Mouse (Mus musculus): ENCODE data around the gene Htra3. TPM values are rescaled to one million over a fixed set of nuclear protein-coding genes. Genes with fewer than 3 reads are reported as not detected.

Gene Htra3
- 35.7 and 40.5 TPM in 2 replicates for polyA plus RNA-seq (2015; fragmentation: Nextera tagmentation; extraction: Ambion mirVana)

GRCm38 (mm10) chr5:35679256-35680155, at the start of gene Htra3:
Gene Htra3, minus strand, starts transcription at chr5:35679782.
- TF ChIP-seq EP300 (IDR thresholded peaks at IDR 0.05) (no peak), CTCF (IDR thresholded peaks at IDR 0.05) (no peak)
- no peaks in the 10 kb centered on the region for H3K9me3 ChIP-seq (ENCODE audit: low read length)
- peaks cover 4% of the 10 kb centered on the region; the same call in 1 of the 2 replicates for H3K27me3 ChIP-seq (replicated peaks; ENCODE audit: insufficient read depth, low read length)
- 13% methylated on average over 27 of the region's 42 CpGs for WGBS
- H3K4me1 ChIP-seq (ENCODE audit: insufficient read depth, low read depth, low read length) = peaks cover 5% of the 10 kb centered on the region
- DNase-seq (ENCODE audit: low spot score) (peak; percentile 35), ATAC-seq (peak; percentile 67)
- H3K4me2 ChIP-seq (replicated peaks; ENCODE audit: low read depth, low read length) = peak within 1 kb of the TSS; percentile 57
- no peak within 1 kb of the TSS for H3K9ac ChIP-seq (replicated peaks; ENCODE audit: low read depth)
- H3K27ac ChIP-seq (ENCODE audit: low read length) = no peak within 1 kb of the TSS
- H3K36me3 ChIP-seq (ENCODE audit: insufficient read depth, low read length) = no peaks in the 10 kb centered on the region
- H3K4me3 ChIP-seq (ENCODE audit: low read depth, low read length) = peak within 1 kb of the TSS; percentile 21

GRCm38 (mm10) chr5:35728957-35729460, 49.4 kb upstream of the Htra3 start:
- Histone ChIP-seq H3K36me3 (ENCODE audit: insufficient read depth, low read length) (no peaks in the 10 kb centered on the region), H3K4me2 (replicated peaks; ENCODE audit: low read depth, low read length) (peak overlapping the region; percentile 55), H3K9ac (replicated peaks; ENCODE audit: low read depth) (peak overlapping the region; percentile 46), H3K9me3 (ENCODE audit: low read length) (no peaks in the 10 kb centered on the region), H3K27ac (ENCODE audit: low read length) (peak overlapping the region; percentile 89), H3K27me3 (replicated peaks; ENCODE audit: insufficient read depth, low read length) (no peaks in the 10 kb centered on the region), H3K4me3 (ENCODE audit: low read depth, low read length) (peak overlapping the region; percentile 38), H3K4me1 (ENCODE audit: insufficient read depth, low read depth, low read length) (peaks cover 9% of the 10 kb centered on the region; the same call in 1 of the 2 replicates)
- ATAC-seq (peak; percentile 91), DNase-seq (ENCODE audit: low spot score) (peak; percentile 85)
- TF ChIP-seq EP300 (IDR thresholded peaks at IDR 0.05) (no peak), CTCF (IDR thresholded peaks at IDR 0.05) (peak; percentile 42)
- 16% methylated on average over 11 of the region's 11 CpGs for WGBS

DNA sequence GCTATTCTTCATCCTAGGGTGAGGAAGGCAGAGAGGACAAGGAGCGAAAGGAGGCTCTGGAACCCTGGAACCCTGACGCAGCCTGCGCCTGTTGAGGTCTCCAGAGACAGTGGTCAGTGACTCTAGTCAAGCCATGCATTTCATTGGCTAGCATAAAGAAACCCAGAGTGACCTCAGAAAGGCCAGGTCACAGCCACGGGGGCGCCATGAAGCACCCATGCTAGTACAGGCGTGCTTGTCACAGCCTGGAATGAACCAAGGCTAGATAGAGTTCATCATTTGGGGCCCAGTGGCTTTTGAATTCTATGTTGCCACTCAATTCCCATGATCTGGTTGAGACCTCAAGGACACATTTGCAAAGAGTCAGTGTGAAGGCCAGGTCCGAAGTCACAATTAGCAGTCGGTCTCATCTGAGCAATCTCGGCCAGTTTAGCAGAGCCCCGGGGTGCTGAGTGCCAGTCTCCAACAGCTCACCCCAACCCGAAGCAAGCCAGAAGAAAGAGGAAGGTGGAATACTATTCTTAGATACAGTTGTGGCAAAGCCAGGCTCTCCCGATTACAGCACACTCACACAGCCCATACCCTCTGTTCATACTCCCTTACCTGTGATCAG, 48.9 kb upstream of the Htra3 start:
- no peak for DNase-seq (ENCODE audit: low spot score)
- Histone ChIP-seq H3K36me3 (ENCODE audit: insufficient read depth, low read length) (no peaks in the 10 kb centered on the region), H3K9ac (replicated peaks; ENCODE audit: low read depth) (peak overlapping the region; percentile 46)

DNA sequence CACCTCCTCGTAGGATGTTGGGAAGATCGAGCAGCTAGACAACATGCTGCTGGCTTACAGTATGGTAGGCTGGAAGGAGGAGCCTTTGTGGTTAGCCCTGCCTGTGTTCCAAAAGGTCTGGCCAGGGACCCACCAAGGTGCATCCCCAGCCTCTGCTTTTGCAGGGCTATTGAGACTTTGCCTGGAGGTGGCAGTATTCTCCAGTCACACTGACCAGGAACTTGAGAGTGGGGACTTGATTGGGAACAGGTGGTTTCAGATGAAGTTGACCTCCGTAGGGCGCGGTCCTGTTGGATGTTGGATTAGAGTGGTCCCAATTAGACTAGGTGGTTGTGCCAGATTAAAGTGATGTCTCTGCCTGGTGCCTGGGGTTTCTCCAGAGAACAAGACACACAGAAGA, 47.9 kb upstream of the Htra3 start:
- ATAC-seq (no peak), DNase-seq (ENCODE audit: low spot score) (no peak)
- no peak overlapping the region for H3K27ac ChIP-seq (ENCODE audit: low read length)
- H3K27me3 ChIP-seq (replicated peaks; ENCODE audit: insufficient read depth, low read length) = no peaks in the 10 kb centered on the region
- peak overlapping the region; percentile 38; the same call in 1 of the 2 replicates for H3K4me3 ChIP-seq (ENCODE audit: low read depth, low read length)
- peak overlapping the region; percentile 55 for H3K4me2 ChIP-seq (replicated peaks; ENCODE audit: low read depth, low read length)
- TF ChIP-seq CTCF (IDR thresholded peaks at IDR 0.05) = peak; percentile 61
- TF ChIP-seq EP300 (IDR thresholded peaks at IDR 0.05) = no peak
- peaks cover 8% of the 10 kb centered on the region; the same call in 1 of the 2 replicates for H3K36me3 ChIP-seq (ENCODE audit: insufficient read depth, low read length)
- peaks cover 9% of the 10 kb centered on the region; the same call in 1 of the 2 replicates for H3K4me1 ChIP-seq (ENCODE audit: insufficient read depth, low read depth, low read length)
- H3K9me3 ChIP-seq (ENCODE audit: low read length) = no peaks in the 10 kb centered on the region
- no peak overlapping the region for H3K9ac ChIP-seq (replicated peaks; ENCODE audit: low read depth)
- WGBS = 84% methylated on average over 5 of the region's 5 CpGs

More for the DNA sequence above, 48.9 kb upstream of the Htra3 start:
- Histone ChIP-seq H3K27ac (ENCODE audit: low read length) (peak overlapping the region; percentile 89), H3K9me3 (ENCODE audit: low read length) (no peaks in the 10 kb centered on the region), H3K4me2 (replicated peaks; ENCODE audit: low read depth, low read length) (peak overlapping the region; percentile 55), H3K4me3 (ENCODE audit: low read depth, low read length) (peak overlapping the region; percentile 38), H3K4me1 (ENCODE audit: insufficient read depth, low read depth, low read length) (peaks cover 9% of the 10 kb centered on the region; the same call in 1 of the 2 replicates), H3K27me3 (replicated peaks; ENCODE audit: insufficient read depth, low read length) (no peaks in the 10 kb centered on the region)
- TF ChIP-seq EP300 (IDR thresholded peaks at IDR 0.05) (no peak), CTCF (IDR thresholded peaks at IDR 0.05) (no peak)
- ATAC-seq = no peak
- 60% methylated on average over 12 of the region's 12 CpGs for WGBS

DNA sequence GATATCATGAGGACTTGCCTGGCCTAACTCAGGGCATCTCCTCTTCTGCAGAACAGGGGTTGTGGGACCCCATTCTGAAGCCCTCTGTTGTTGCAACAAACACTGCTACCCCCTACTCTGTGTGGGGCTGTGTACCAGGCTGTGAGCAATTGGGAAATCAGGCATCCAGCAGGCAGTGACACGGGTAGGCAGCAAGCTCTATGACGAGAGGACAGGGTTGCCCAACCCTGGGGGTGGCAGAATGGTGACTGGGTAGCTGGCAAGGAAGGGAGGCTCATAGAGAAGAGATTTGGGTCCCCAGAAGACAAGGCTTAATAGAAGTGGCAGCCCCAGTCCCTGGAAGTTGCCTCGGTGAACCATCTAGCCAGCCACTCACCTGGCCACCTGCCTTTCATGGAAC, 46.3 kb upstream of the Htra3 start:
- Histone ChIP-seq H3K4me2 (replicated peaks; ENCODE audit: low read depth, low read length) (no peak overlapping the region), H3K4me3 (ENCODE audit: low read depth, low read length) (no peak overlapping the region)

DNA sequence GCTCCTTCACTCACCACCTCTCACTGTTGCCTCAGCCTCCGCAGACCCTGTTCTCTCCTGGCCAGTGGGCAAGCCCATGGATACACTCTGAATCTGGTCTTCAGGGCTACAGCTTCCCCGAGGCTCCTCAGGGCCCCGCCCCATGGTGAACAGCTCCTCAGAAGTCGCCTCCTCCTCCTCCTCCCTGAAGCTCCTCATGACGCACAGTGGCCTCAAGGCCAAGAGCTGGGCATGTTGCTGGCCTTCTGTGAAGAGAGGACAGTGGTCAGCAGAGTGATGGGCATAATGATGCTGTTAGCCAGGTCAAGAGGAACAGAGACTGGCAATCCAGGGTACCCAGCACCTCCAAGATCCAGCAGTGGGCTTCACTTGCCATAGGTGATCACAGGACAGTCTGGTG, 44.3 kb upstream of the Htra3 start:
- no peak for TF ChIP-seq EP300 (IDR thresholded peaks at IDR 0.05)
- TF ChIP-seq CTCF (IDR thresholded peaks at IDR 0.05) = no peak
- Histone ChIP-seq H3K27me3 (replicated peaks; ENCODE audit: insufficient read depth, low read length) (no peaks in the 10 kb centered on the region), H3K9ac (replicated peaks; ENCODE audit: low read depth) (no peak overlapping the region), H3K4me3 (ENCODE audit: low read depth, low read length) (no peak overlapping the region), H3K27ac (ENCODE audit: low read length) (peak overlapping the region; percentile 47; the same call in 1 of the 2 replicates), H3K9me3 (ENCODE audit: low read length) (no peaks in the 10 kb centered on the region), H3K36me3 (ENCODE audit: insufficient read depth, low read length) (peaks cover 13% of the 10 kb centered on the region; the same call in 1 of the 2 replicates), H3K4me2 (replicated peaks; ENCODE audit: low read depth, low read length) (no peak overlapping the region), H3K4me1 (ENCODE audit: insufficient read depth, low read depth, low read length) (no peaks in the 10 kb centered on the region)
- DNase-seq (ENCODE audit: low spot score) (no peak), ATAC-seq (no peak)
- 52% methylated on average over 5 of the region's 5 CpGs for WGBS

More for the DNA sequence above, 46.3 kb upstream of the Htra3 start:
- H3K9me3 ChIP-seq (ENCODE audit: low read length) = no peaks in the 10 kb centered on the region
- peaks cover 13% of the 10 kb centered on the region; the same call in 1 of the 2 replicates for H3K36me3 ChIP-seq (ENCODE audit: insufficient read depth, low read length)
- no peaks in the 10 kb centered on the region for H3K27me3 ChIP-seq (replicated peaks; ENCODE audit: insufficient read depth, low read length)
- no peak overlapping the region for H3K9ac ChIP-seq (replicated peaks; ENCODE audit: low read depth)
- TF ChIP-seq EP300 (IDR thresholded peaks at IDR 0.05) (no peak), CTCF (IDR thresholded peaks at IDR 0.05) (no peak)
- 75% methylated on average over 3 of the region's 3 CpGs for WGBS
- ATAC-seq (no peak), DNase-seq (ENCODE audit: low spot score) (no peak)
- H3K27ac ChIP-seq (ENCODE audit: low read length) = no peak overlapping the region
- peaks cover 9% of the 10 kb centered on the region; the same call in 1 of the 2 replicates for H3K4me1 ChIP-seq (ENCODE audit: insufficient read depth, low read depth, low read length)

Data from lung, postnatal 0 days (tissue).